Mouse (Mus musculus): Measurements from ENCODE around the gene Tmem179.

- TF ChIP-seq CTCF (IDR thresholded peaks at IDR 0.05; ENCODE audit: insufficient read depth, low read depth, low read length) (no peak), POLR2A (IDR thresholded peaks at IDR 0.05; ENCODE audit: insufficient read depth, low read depth, low read length) (peak; percentile 69; the same call in 1 of the 2 replicates)
These were observed 5.7 kb downstream of the Tmem179 start for GRCm38 (mm10) chr12:112510733-112511372.

All from olfactory bulb, adult 2 months (tissue).